Mouse (Mus musculus) adrenal gland, postnatal 14 days (tissue): ENCODE measurements around the gene Adamtsl3. TPM values are rescaled to one million over a fixed set of nuclear protein-coding genes. Genes with fewer than 3 reads are reported as not detected.

Experiments
- DNase-seq: peaks from one replicate; pipeline ENCODE4 v3.0.0; 2021; ENCODE audit warnings: mixed read lengths
- long read RNA-seq, 2 experiments: library from polyadenylated mRNA; stranded (forward); transcript quantifications; one replicate each; pipeline ENCODE4 v2.0.0; 2021
- total RNA-seq: library from RNA; stranded (reverse); gene quantifications from 2 replicates; pipeline ENCODE4 v1.2.3, GENCODE M21; 2021

Adamtsl3 gene
- total RNA-seq = 3.8 and 9.1 TPM in 2 replicates
- long read RNA-seq, experiment 1, partial matches to known transcripts = 0 of 1 reads
- long read RNA-seq, experiment 1, other reads (novel, unspliced or antisense) = 1 of 1 reads
- long read RNA-seq, experiment 2, partial matches to known transcripts = 1 of 1 reads
- long read RNA-seq, experiment 2, other reads (novel, unspliced or antisense) = 0 of 1 reads

DNA sequence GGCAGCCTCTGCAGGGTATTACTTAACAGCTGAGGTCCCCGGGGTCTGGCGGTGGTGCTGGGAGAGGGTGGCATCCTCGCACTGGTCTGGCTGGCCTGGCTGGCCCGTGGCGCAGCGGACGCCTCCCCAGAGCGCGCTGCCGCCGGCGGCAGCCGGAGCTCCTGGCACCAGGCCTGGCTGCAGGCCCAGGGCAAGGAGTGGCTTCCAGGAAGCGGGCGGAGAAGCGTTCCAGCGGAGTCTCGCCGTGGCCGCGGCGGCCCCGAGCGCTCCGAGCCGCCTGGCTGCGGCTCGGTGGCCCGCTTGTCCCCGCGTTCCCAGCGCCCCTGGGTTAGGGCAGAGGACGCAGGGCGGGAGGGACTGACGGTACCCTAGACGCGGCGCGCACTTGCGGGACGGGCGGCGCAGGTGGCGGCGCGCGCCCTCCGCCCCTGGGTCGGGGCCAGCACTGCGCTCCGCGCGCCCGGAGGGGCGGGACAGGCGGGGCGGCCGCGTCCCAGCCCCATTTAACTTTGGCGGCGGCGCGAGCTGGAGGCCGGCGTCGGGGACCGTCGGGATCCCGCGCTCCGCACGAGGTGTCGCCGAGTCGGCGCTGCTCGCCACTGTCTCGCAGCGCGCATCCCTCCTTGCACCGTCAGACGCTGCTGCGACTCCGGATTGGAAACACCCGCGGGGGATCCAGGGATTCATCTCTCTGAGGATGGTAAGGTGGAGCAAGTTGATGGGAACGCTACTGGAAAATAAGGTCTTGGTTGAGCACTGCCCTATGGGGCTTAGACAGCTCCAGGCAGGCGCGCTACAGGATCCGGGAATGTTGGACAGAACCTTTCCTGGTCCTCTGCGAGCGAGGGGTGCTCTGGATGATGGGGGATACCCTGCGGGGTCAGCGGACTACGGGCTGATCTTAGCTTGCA is at the start of gene Adamtsl3:
Gene Adamtsl3 (plus strand): TSS at position 484 of the 911 bp plus-strand sequence.
- DNase-seq = peak; percentile 62

DNA sequence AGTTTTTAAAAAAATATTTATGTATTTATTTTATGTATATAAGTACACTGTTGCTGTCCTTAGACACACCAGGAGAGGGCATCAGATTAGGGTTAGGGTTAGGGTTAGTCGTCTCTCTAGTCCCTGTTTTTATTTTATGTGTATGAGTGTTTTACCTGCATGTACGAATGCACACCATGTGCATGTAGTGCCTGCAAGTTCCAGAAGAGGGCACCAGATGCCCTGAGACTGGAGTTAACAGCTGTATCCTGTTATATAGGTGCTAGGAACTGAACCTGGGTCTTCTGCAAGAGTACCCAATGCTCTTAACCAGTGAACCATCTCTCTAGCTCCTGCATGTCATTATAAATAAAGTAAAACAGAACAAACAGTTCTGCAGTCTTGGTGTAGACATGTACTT is 48.3 kb upstream of the Adamtsl3 start:
- DNase-seq = no peak

DNA sequence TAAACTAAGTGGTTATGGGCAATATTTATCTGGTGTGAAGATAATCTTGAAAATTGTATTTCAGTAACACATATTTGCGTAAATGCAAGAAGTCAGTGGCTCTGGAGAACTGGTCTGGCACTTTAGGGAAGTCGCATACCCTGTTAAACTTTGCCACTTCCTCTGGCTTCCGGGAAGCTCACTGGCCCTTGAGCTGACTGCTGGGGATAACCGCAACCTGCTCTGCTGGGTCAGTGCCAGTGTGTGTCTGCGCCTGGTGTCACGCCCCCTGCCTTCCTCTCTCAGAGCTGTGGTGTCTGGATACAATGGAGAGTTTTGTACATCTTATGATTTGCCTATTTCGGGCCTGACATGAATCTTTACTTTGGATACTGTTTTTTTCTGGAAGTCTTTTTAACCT is 42.1 kb upstream of the Adamtsl3 start:
- no peak for DNase-seq

DNA sequence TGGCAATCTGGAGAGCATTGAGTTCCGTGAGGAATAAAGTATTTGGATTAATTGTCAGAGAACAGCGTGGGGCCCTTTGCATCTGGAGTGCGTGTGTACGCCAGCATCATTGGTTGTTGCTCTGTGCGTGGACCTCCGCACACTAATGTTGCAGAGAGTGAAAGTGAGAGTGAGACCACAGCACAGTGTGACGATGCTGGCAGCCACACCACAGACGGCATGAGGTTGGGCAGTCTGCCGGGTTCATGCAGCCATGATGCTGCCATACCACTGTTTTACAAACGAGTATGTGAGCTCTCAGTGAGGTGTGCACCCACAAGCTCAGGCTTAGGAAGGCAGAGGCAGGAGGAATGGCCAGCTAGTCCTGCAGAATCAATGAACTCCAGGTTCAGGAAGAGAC is 41.4 kb upstream of the Adamtsl3 start:
- no peak for DNase-seq

DNA sequence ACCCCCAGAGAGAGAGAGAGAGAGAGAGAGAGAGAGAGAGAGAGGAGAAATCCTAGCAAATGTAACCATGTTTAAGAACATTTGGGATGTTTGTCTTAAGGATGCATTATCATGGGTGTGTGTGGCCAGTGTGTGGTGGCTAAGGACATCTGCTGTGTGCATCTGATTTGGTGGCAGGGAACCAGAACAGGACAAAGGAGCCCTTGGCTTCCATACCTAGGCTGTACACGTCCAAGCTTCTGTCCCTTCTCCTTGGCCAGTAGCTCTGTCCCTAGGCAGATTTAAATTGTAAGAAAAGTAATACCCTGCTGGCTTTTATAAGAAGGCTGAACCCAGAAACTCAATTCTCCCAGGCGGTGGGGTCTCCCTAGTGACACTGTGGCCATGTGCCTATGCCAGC is 40.9 kb upstream of the Adamtsl3 start:
- no peak for DNase-seq

DNA sequence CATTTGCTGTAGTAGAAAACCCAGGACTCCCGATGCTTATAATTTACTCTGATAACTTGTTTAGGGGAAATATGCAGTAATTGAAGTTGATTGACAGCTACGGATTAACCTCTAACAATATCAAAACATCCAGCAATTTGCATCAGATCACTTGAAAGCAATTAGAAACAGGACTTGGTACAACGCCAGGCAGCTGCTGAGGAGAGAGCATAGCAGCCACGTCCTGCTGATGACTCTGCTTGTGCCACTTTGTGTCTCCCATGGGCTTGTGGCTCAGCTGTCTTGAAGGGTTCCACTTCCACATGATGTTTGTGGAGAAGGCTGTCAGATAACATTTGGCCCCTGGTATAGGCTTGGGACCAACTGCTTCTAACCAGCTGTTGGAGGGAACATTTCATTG is 27.1 kb upstream of the Adamtsl3 start:
- DNase-seq = no peak

DNA sequence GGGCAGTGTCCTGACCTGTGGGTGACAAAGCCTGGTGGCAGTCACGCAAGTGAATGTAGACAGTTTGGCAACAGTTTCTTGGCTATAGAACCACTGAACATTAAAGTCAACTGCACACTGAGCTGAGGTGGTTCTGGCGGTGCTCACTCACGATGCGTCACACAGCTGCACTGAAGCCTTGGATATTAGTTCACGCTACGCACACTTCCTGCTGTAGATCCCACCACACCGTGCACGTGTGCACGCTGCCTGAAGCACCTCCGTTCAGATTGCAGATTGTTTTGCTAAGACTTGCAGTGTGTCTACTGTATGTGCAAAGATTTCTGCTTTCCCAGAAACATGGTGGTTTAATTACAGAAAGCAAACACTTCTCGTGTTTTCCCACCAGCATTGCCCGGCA is 17.0 kb upstream of the Adamtsl3 start:
- no peak for DNase-seq

DNA sequence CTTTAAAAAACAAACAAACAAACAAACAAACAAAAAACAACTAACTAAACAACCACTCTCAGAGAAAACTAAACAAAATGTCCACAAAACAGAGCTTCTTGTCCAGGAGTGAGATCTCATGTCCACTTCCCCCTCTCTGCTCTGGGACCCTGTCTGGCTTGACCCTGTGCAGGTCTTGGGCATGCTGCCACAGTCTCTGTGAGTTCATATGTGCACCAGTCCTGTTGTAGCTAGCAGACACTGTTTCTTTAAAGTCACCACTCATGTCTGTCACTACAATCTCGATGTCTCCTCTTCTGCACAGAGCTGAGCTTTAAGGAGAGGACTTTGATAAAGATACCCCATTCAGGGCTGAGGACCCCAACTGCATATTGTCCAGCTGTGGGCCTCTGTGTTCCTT is 8.9 kb upstream of the Adamtsl3 start:
- DNase-seq = no peak

DNA sequence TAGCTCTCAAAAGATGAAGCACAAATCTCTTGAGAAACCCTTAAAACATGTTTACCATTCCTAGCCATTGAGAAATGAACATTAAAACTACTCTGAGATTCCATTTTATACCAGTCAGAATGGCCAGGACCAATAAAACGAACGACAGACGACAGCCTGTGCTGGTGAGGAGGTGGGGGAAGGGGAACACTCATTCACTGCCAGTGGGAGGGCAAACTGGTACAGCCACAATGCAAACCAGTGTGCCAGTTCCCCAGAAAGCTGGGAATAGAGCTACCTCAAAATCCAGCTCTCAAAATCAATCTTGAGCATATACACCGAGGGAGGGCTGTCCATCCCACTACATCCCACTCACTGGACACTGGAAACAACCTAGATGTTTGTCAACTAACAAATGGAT is 8.3 kb upstream of the Adamtsl3 start:
- no peak for DNase-seq

DNA sequence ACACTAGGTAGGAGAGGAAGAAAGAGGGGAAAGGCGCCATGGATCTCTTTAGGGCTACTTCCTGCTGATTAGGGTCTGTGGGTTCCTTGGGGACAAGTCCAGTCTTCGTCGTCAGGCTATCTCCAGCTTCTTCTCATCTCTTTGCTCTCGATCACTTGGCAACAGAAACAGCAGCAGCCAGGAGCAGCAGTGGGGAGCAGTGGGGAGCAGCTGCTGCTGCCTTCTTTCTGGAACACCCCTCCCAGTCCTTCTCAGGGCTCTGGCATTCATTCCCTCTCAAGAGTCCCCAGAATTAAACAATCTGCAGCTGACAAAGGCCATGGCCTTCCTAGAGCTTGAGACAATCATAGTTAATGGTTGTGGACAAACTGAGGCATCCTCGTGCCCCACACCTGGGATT is 7.6 kb upstream of the Adamtsl3 start:
- DNase-seq = no peak

DNA sequence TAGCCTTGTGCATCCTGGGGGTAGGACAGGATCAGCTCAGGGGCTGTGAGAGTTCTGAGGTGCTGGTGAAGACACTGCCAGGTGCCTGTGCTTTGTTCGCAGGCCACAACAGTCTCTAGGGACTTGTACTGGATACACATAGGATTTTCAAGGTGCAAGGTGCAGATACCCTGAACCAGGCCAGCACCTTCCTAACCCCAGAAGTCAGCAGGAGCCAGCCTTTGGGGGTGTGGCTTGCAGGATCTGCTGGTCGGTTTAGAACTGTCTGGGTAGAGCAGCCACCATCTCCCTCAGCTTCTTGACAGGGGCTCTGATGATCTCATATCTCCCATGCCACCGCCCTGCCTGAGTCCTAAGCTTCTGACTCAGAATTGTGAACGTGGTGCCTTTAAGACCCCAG is 5.7 kb upstream of the Adamtsl3 start:
- DNase-seq = no peak

DNA sequence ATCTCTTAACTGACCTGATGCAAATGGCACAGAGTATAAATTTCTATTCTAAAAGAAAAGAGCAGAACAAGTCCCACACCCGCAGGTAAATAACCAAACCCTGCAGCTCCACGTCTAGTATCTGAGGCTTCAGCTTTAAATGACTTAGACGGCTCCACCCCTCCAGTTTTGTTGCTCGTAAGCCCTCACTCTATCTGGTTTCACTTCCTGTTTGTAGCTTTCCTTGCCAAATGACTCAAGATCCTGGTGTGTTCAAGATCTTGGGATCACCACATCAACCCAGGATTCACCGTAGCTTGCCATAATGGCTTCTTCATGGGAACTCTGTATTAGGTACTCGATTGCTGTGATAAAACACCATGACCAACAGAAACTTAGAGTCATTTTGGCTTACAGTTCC is 4.6 kb upstream of the Adamtsl3 start:
- DNase-seq = no peak

DNA sequence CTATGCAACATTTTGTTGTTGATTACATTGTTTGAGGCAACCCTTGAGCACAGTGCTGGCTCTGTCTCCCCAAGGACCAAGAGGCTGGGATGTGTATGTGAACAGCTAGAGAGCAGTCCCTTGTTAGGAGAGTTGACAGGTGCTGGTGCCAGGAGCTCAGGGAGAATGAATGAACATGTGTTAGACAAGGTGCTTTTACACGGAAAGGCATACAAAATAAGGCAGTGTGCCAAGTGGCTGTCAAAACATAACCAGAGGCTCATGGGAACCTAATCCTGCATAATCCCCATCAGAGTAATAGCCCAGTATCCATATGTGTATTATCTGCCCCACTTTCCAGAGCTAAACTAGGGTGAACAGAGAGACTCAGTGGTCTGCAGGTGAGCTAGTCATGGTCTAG is 1.5 kb upstream of the Adamtsl3 start:
- DNase-seq = no peak

DNA sequence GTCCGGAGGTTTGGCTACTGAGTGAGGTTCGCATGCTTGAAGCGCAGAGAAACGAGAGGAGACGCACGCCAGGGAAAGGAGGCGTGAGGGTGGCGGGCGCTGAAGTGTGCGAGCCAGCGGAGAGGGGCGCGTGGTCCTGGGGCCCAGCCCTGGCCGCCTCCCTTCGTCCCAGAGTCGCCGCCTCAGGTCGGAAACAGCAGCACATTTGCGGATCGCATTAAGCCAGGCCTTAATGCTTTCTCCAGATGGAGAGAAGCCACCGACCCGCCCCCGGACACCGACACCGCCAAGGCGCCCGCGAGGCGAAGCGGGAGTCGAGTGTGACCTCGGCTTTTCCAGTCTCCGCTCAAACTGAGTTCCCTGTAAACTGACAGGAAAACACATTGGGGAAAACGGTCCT is 638 bp downstream of the Adamtsl3 start:
- DNase-seq = peak; percentile 43

DNA sequence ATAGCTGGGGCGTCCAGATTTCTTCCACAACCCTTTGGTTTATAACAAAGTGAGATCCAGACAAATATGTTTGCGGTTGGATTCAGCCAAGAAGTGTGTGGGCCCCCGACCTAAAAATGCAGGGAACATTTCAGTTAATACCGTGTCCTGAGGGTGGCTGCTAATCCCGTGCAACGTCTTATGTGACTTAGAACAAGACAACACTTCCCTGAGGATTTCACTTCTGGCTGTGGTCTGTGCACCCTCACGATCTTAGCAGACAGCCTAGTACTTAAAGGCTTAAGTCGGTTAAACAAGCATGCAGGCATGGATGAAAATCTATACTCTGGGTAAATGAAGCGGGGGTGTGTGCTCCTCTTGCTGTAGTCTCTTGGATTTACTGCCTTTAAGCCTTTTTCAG is 2.6 kb downstream of the Adamtsl3 start:
- no peak for DNase-seq

DNA sequence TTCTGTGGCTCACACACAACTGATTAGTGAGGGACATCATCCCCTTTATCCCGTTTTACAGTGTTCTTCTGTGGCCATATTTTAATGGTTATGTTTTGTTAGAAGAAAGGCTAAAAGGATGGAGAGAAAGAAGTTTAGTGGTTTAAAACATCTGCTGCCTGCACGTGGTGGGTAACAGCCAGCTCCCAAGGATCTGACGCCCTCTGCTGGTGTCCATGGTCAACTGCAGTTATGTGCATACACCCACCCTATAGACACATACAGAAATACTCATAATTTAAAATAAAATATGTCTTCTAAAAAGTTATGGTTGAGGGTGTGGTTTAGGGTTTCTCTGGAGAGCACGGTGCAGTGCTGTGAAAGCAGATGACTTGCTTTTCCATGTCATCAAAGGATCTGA is 3.0 kb downstream of the Adamtsl3 start:
- DNase-seq = no peak

DNA sequence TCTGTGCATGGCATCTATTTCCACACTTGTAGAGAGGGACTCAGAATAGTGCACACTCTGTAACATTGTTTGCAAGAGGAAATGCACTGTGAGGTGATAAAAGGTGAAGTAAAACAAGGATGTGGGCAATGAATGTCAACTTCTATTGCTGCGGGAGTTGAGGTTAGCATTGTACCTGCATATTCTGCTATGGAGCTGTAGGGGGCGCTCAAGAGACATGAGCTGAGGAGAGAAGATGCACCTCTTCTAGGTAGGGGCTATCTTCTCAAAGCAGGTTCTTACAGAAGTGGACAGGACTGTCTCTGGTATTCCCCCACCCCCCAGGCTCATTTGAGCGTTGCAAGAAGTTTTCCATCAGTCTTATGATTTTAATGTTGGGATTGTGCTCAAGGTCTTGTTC is 3.7 kb downstream of the Adamtsl3 start:
- DNase-seq = no peak

DNA sequence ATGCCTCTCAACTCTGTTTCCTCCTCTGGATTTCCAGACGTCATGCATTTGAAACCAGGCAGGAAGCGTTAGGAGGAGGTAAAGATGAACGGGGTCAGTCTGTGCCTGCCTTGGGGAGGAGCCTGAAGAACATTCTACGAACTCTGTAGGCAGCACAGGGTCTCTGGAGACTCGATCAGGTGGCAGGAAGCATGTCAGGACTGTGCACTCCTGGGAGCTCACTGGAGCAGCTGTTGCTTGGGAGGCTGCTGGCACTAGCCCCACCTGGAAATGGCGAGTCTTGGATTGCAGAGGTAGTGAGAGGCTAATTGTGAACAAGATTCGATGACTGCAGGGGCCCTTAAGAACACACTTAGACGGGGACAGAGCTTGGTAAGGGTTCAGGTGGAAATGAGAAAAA is 6.0 kb downstream of the Adamtsl3 start:
- DNase-seq = peak; percentile 18

DNA sequence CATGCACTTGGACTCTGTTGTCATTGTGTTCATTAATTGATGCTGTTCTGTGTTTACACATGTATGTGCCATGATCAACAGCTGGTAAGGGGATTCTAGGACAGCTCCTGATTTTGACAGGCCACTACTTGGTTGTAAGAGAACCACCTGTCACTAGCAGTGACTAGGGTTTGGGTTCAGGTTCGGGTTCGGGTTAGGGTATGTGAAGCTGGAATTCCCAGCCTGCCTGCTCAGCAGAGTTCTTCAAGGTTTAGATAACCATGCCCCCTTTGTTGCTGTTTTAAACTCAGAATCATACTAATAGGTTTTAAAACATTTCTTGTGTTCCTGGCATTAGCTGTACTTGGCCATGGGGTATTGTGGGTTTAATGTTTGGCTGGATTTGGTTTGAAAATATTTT is 11.2 kb downstream of the Adamtsl3 start:
- no peak for DNase-seq

DNA sequence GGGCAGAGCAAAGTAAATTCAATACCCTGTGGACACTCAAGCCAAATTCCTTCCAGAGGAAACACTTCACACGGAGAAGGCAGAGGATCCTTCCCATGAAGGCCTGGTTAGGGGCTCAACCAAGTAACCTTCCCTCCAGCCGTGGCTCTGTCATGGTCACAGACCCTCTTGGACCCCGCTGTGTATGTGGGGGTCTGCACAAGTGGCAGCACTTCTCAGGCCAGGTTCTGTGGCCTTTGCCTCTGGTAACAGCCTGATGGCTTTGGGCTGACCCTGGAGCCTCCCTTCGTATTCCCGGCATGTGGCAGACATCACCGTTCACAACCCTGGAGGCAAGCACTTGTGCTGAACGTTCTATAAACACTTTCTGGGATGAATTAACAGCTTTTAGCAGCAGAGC is 14.3 kb downstream of the Adamtsl3 start:
- DNase-seq = no peak

DNA sequence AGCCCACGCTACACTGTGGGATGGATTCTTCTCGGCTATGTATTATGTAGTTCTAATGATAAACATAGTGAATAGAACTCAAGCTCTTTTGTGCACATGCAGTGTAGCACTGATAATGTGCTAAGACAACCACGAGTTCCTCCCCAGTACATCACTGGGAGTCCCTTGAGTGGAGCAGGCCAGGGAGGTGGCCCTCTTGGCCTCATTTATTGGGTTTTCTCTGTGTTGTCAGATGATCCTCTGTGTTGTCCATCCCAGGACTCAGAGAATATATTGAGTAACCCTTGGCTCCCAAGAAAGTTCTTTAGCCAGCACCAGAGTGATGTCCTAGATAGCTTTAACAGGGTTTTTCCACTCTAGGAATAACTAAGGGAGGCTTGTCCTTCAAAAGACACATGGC is 14.9 kb downstream of the Adamtsl3 start:
- DNase-seq = no peak

DNA sequence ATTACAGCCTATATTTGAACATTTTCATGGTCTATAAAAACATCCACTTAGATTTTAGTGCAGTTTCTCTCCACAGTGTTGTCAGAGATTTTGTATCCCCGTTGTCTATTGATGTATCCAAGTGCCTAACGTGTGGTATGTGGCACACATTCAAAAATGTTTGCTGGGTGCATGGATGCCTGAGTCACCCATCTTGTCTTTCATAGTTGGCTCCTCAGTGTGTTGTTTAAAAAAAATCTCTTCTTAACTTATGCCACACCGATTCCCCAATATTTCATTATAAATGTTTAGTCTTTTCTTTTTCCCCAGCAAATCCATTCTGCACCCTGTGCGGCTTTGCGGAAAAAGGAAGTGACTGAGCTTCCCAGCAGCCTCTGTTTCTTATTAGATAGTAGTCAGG is 23.7 kb downstream of the Adamtsl3 start:
- no peak for DNase-seq

DNA sequence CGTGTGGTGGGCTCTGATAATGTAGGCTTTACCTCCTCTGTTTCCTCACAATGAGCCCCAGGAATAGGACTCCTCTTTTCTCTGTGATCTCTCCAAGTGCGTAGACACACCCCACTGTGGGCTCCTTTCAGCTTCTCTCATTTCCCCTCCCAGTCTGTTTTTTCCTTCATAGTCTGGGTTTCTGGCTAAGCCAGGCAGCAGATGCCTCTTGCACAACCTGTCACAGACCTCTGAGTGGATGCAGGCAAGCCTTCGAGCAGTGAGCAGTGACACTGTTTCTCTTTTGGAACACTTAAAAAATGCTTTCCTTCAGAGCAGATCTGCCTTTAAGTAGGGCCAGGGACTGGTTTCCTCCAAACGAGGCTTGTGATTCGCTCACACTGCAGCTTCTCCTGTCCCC is 24.2 kb downstream of the Adamtsl3 start:
- no peak for DNase-seq

DNA sequence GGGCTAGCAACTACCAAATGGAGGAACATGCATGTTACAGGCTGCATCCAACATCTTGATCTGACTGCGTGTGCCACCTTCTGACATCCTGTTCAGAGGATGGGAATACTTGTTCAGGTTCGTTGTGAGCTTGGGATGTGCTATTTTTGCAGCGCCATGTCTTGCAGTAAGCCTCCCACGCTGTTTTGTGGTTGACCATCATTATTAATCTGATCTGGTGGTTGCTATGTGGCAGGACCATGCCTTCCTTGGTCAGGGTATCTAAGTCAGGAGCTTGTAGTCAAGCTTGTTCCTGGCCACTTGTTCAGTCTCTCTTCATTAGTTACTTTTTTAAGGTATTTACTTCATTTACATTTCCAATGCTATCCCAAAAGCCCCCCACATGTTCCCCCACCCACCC is 24.7 kb downstream of the Adamtsl3 start:
- DNase-seq = no peak
